Mouse (Mus musculus): ENCODE results near the gene Prss46. TPM values are rescaled to one million over a fixed set of nuclear protein-coding genes. Genes with fewer than 3 reads are reported as not detected.

Gene Prss46
- polyA plus RNA-seq, 1 experiment from 2014 or later: not detected

GRCm38 (mm10) chr9:110887388-110888303 lies 43.3 kb downstream of the Prss46 start:
- Histone ChIP-seq H3K36me3 (ENCODE audit: control insufficient read depth, insufficient read depth, low read length) (no peaks in the 10 kb centered on the region), H3K4me2 (no peak overlapping the region), H3K9ac (ENCODE audit: low read depth, low read length) (no peak overlapping the region), H3K27me3 (replicated peaks; ENCODE audit: control insufficient read depth, insufficient read depth, low read length) (no peaks in the 10 kb centered on the region), H3K9me3 (ENCODE audit: control insufficient read depth, low read length) (no peaks in the 10 kb centered on the region), H3K4me1 (replicated peaks; ENCODE audit: control insufficient read depth, insufficient read depth, low read length) (peaks cover 22% of the 10 kb centered on the region), H3K4me3 (ENCODE audit: low read depth, low read length) (no peak overlapping the region), H3K27ac (ENCODE audit: low read depth, low read length) (no peak overlapping the region; the same call in 1 of the 2 replicates)
- 55% methylated on average over 9 of the region's 9 CpGs for WGBS
- ATAC-seq (replicated peaks; ENCODE audit: low FRiP score): no peak
- no peak for DNase-seq (ENCODE audit: low spot score)

- H3K9ac ChIP-seq (ENCODE audit: low read depth, low read length): no peak overlapping the region
- no peaks in the 10 kb centered on the region for H3K9me3 ChIP-seq (ENCODE audit: control insufficient read depth, low read length)
- DNase-seq (ENCODE audit: low spot score) (no peak), ATAC-seq (replicated peaks; ENCODE audit: low FRiP score) (no peak)
- WGBS: 88% methylated on average over 14 of the region's 14 CpGs
- no peak overlapping the region for H3K27ac ChIP-seq (ENCODE audit: low read depth, low read length)
- no peak overlapping the region for H3K4me2 ChIP-seq
- peaks cover 22% of the 10 kb centered on the region for H3K4me1 ChIP-seq (replicated peaks; ENCODE audit: control insufficient read depth, insufficient read depth, low read length)
- H3K27me3 ChIP-seq (replicated peaks; ENCODE audit: control insufficient read depth, insufficient read depth, low read length): no peaks in the 10 kb centered on the region
- no peaks in the 10 kb centered on the region for H3K36me3 ChIP-seq (ENCODE audit: control insufficient read depth, insufficient read depth, low read length)
- no peak overlapping the region for H3K4me3 ChIP-seq (ENCODE audit: low read depth, low read length)
Measured at GRCm38 (mm10) chr9:110888935-110889334, 44.6 kb downstream of the Prss46 start.

GRCm38 (mm10) chr9:110890026-110890783 lies 45.9 kb downstream of the Prss46 start:
- ATAC-seq (replicated peaks; ENCODE audit: low FRiP score): peak; percentile 27; the same call in 1 of the 2 replicates
- peak overlapping the region; percentile 58 for H3K27ac ChIP-seq (ENCODE audit: low read depth, low read length)
- H3K4me1 ChIP-seq (replicated peaks; ENCODE audit: control insufficient read depth, insufficient read depth, low read length): peaks cover 22% of the 10 kb centered on the region
- H3K9ac ChIP-seq (ENCODE audit: low read depth, low read length): no peak overlapping the region
- peak overlapping the region; percentile 50 for H3K4me2 ChIP-seq
- DNase-seq (ENCODE audit: low spot score): no peak
- no peaks in the 10 kb centered on the region for H3K27me3 ChIP-seq (replicated peaks; ENCODE audit: control insufficient read depth, insufficient read depth, low read length)
- no peaks in the 10 kb centered on the region for H3K9me3 ChIP-seq (ENCODE audit: control insufficient read depth, low read length)
- H3K36me3 ChIP-seq (ENCODE audit: control insufficient read depth, insufficient read depth, low read length): no peaks in the 10 kb centered on the region
- H3K4me3 ChIP-seq (ENCODE audit: low read depth, low read length): 0 out of 2 replicates have a peak overlapping the region, but pooled peaks have one; percentile 15
- 12% methylated on average over 19 of the region's 21 CpGs for WGBS

GRCm38 (mm10) chr9:110891077-110891828 lies 46.9 kb downstream of the Prss46 start:
- no peak for DNase-seq (ENCODE audit: low spot score)
- 56% methylated on average over 12 of the region's 12 CpGs for WGBS

GRCm38 (mm10) chr9:110892552-110892951 lies 48.2 kb downstream of the Prss46 start:
- no peaks in the 10 kb centered on the region for H3K9me3 ChIP-seq (ENCODE audit: control insufficient read depth, low read length)
- WGBS: 79% methylated on average over 3 of the region's 3 CpGs
- H3K27me3 ChIP-seq (replicated peaks; ENCODE audit: control insufficient read depth, insufficient read depth, low read length): no peaks in the 10 kb centered on the region
- no peak overlapping the region for H3K9ac ChIP-seq (ENCODE audit: low read depth, low read length)
- no peak overlapping the region for H3K27ac ChIP-seq (ENCODE audit: low read depth, low read length)
- no peak for DNase-seq (ENCODE audit: low spot score)
- no peak for ATAC-seq (replicated peaks; ENCODE audit: low FRiP score)
- no peak overlapping the region for H3K4me3 ChIP-seq (ENCODE audit: low read depth, low read length)
- H3K4me2 ChIP-seq: no peak overlapping the region
- H3K36me3 ChIP-seq (ENCODE audit: control insufficient read depth, insufficient read depth, low read length): no peaks in the 10 kb centered on the region
- H3K4me1 ChIP-seq (replicated peaks; ENCODE audit: control insufficient read depth, insufficient read depth, low read length): peaks cover 28% of the 10 kb centered on the region

More at GRCm38 (mm10) chr9:110891077-110891828, 46.9 kb downstream of the Prss46 start:
- Histone ChIP-seq H3K4me3 (ENCODE audit: low read depth, low read length) (no peak overlapping the region), H3K36me3 (ENCODE audit: control insufficient read depth, insufficient read depth, low read length) (no peaks in the 10 kb centered on the region), H3K4me2 (no peak overlapping the region), H3K9me3 (ENCODE audit: control insufficient read depth, low read length) (no peaks in the 10 kb centered on the region), H3K27ac (ENCODE audit: low read depth, low read length) (no peak overlapping the region; the same call in none of the 2 replicates), H3K9ac (ENCODE audit: low read depth, low read length) (no peak overlapping the region), H3K4me1 (replicated peaks; ENCODE audit: control insufficient read depth, insufficient read depth, low read length) (peaks cover 24% of the 10 kb centered on the region), H3K27me3 (replicated peaks; ENCODE audit: control insufficient read depth, insufficient read depth, low read length) (no peaks in the 10 kb centered on the region)
- no peak for ATAC-seq (replicated peaks; ENCODE audit: low FRiP score)

GRCm38 (mm10) chr9:110893429-110893828 lies 49.1 kb downstream of the Prss46 start:
- H3K27ac ChIP-seq (ENCODE audit: low read depth, low read length): no peak overlapping the region
- DNase-seq (ENCODE audit: low spot score) (no peak), ATAC-seq (replicated peaks; ENCODE audit: low FRiP score) (no peak)
- WGBS: 64% methylated on average over 10 of the region's 10 CpGs
- no peak overlapping the region for H3K4me2 ChIP-seq
- H3K9me3 ChIP-seq (ENCODE audit: control insufficient read depth, low read length): no peaks in the 10 kb centered on the region
- no peak overlapping the region for H3K9ac ChIP-seq (ENCODE audit: low read depth, low read length)
- H3K4me1 ChIP-seq (replicated peaks; ENCODE audit: control insufficient read depth, insufficient read depth, low read length): peaks cover 28% of the 10 kb centered on the region
- H3K4me3 ChIP-seq (ENCODE audit: low read depth, low read length): no peak overlapping the region
- H3K36me3 ChIP-seq (ENCODE audit: control insufficient read depth, insufficient read depth, low read length): no peaks in the 10 kb centered on the region
- no peaks in the 10 kb centered on the region for H3K27me3 ChIP-seq (replicated peaks; ENCODE audit: control insufficient read depth, insufficient read depth, low read length)

GRCm38 (mm10) chr9:110895507-110895906 lies 51.2 kb downstream of the Prss46 start:
- 50% methylated on average over 5 of the region's 5 CpGs for WGBS
- Histone ChIP-seq H3K9ac (ENCODE audit: low read depth, low read length) (no peak overlapping the region), H3K9me3 (ENCODE audit: control insufficient read depth, low read length) (no peaks in the 10 kb centered on the region), H3K36me3 (ENCODE audit: control insufficient read depth, insufficient read depth, low read length) (no peaks in the 10 kb centered on the region), H3K4me1 (replicated peaks; ENCODE audit: control insufficient read depth, insufficient read depth, low read length) (peaks cover 16% of the 10 kb centered on the region), H3K27ac (ENCODE audit: low read depth, low read length) (no peak overlapping the region), H3K4me3 (ENCODE audit: low read depth, low read length) (no peak overlapping the region), H3K4me2 (no peak overlapping the region), H3K27me3 (replicated peaks; ENCODE audit: control insufficient read depth, insufficient read depth, low read length) (no peaks in the 10 kb centered on the region)
- DNase-seq (ENCODE audit: low spot score) (no peak), ATAC-seq (replicated peaks; ENCODE audit: low FRiP score) (no peak; the same call in 1 of the 2 replicates)

- peak overlapping the region; percentile 1; the same call in 1 of the 2 replicates for H3K4me2 ChIP-seq
- H3K4me3 ChIP-seq (ENCODE audit: low read depth, low read length): no peak overlapping the region
- no peaks in the 10 kb centered on the region for H3K27me3 ChIP-seq (replicated peaks; ENCODE audit: control insufficient read depth, insufficient read depth, low read length)
- H3K4me1 ChIP-seq (replicated peaks; ENCODE audit: control insufficient read depth, insufficient read depth, low read length): peaks cover 11% of the 10 kb centered on the region
- no peaks in the 10 kb centered on the region for H3K9me3 ChIP-seq (ENCODE audit: control insufficient read depth, low read length)
- 33% methylated on average over 7 of the region's 7 CpGs for WGBS
- DNase-seq (ENCODE audit: low spot score): no peak
- no peak overlapping the region for H3K27ac ChIP-seq (ENCODE audit: low read depth, low read length)
- no peaks in the 10 kb centered on the region for H3K36me3 ChIP-seq (ENCODE audit: control insufficient read depth, insufficient read depth, low read length)
- ATAC-seq (replicated peaks; ENCODE audit: low FRiP score): no peak
- no peak overlapping the region for H3K9ac ChIP-seq (ENCODE audit: low read depth, low read length)
Measured at GRCm38 (mm10) chr9:110895994-110896393, 51.7 kb downstream of the Prss46 start.

Measured in liver, embryonic 11.5 days (tissue).